Mouse (Mus musculus) stomach, embryonic 16.5 days (tissue): ENCODE data around the gene Ms4a18. TPM values are rescaled to one million over a fixed set of nuclear protein-coding genes. Genes with fewer than 3 reads are reported as not detected.
A peak's percentile ranks its signal among the peaks of the same experiment; 100 is the strongest.

Experiments used
- ATAC-seq: fragments of 200-750 bp; cut with Nextera tagmentation; 2 replicates; pipeline ENCODE4 v1.8.0; 2017; ENCODE audit warnings: moderate number of reproducible peaks, moderate TSS enrichment; ENCODE audit not compliant: insufficient read depth, low FRiP score
- H3K27ac ChIP-seq: fragments of 300-500 bp; sonication (generic); 2 replicates; pipeline ENCODE4 v1.5.1; 2014; ENCODE audit warnings: low read length
- H3K27me3 ChIP-seq: fragments of 300-500 bp; sonication (generic); 2 replicates; pipeline ENCODE4 v1.6.1; 2014; ENCODE audit warnings: low read length, control low read depth, mixed read lengths; ENCODE audit not compliant: control insufficient read depth, insufficient read depth
- H3K36me3 ChIP-seq: fragments of 300-500 bp; sonication (generic); 2 replicates; pipeline ENCODE4 v1.6.1; 2014; ENCODE audit warnings: low read length; ENCODE audit not compliant: control insufficient read depth, insufficient read depth
- H3K4me1 ChIP-seq: fragments of 300-500 bp; sonication (generic); 2 replicates; pipeline ENCODE4 v1.6.1; 2014; ENCODE audit warnings: low read length, control low read depth, mixed read lengths; ENCODE audit not compliant: control insufficient read depth, insufficient read depth
- H3K4me2 ChIP-seq: fragments of 300-500 bp; sonication (generic); 2 replicates; pipeline ENCODE4 v1.6.1; 2014; ENCODE audit warnings: low read depth, low read length, mixed read lengths
- H3K4me3 ChIP-seq: fragments of 300-500 bp; sonication (generic); replicated peaks from 2 replicates; pipeline ENCODE4 v1.5.1; 2014; ENCODE audit warnings: mild to moderate bottlenecking, low read length
- H3K9ac ChIP-seq: fragments of 300-500 bp; sonication (generic); 2 replicates; pipeline ENCODE4 v1.6.1; 2014; ENCODE audit warnings: low read length
- H3K9me3 ChIP-seq: fragments of 300-500 bp; sonication (generic); replicated peaks from 2 replicates; pipeline ENCODE4 v1.6.1; 2016; ENCODE audit warnings: low read length, control low read depth; ENCODE audit not compliant: control insufficient read depth
- WGBS: fragments of 180-500 bp; shearing (Covaris S2); extraction: QIAGEN DNeasy Blood & Tissue Kit; methylation state at CpG from one replicate; pipeline ENCODE4 v1.1.7; 2014; 5-methylcytosine and 5-hydroxymethylcytosine counted together
- polyA plus RNA-seq: library from polyadenylated mRNA; unstranded; fragments of >200 nt; fragmentation: Nextera tagmentation; extraction: Ambion mirVana; gene quantifications from 2 replicates; pipeline ENCODE4 v1.2.1, GENCODE M21; 2015

Ms4a18 gene
- polyA plus RNA-seq, 1 experiment from 2014 or later: 4.2 TPM

- no peaks in the 10 kb centered on the region for H3K36me3 ChIP-seq
- H3K9me3 ChIP-seq: no peaks in the 10 kb centered on the region
- H3K27ac ChIP-seq: no peak within 1 kb of the TSS
- H3K4me3 ChIP-seq: no peak within 1 kb of the TSS
- H3K9ac ChIP-seq: no peak within 1 kb of the TSS
- WGBS: 79% methylated on average over 7 of the region's 7 CpGs
- no peak within 1 kb of the TSS for H3K4me2 ChIP-seq
- no peaks in the 10 kb centered on the region for H3K4me1 ChIP-seq
- no peaks in the 10 kb centered on the region for H3K27me3 ChIP-seq
- ATAC-seq: no peak
These were observed 24.7 kb downstream of the Ms4a18 start, which contains the start of gene Ms4a15 for GRCm38 (mm10) chr19:10993150-10993549. Gene Ms4a15, minus strand, starts transcription at chr19:10993250.

- no peaks in the 10 kb centered on the region for H3K4me1 ChIP-seq
- no peaks in the 10 kb centered on the region for H3K9me3 ChIP-seq
- no peak overlapping the region for H3K27ac ChIP-seq
- no peaks in the 10 kb centered on the region for H3K27me3 ChIP-seq
- H3K9ac ChIP-seq: no peak overlapping the region
- ATAC-seq: no peak; the same call in 1 of the 2 replicates
- no peaks in the 10 kb centered on the region for H3K36me3 ChIP-seq
- H3K4me2 ChIP-seq: no peak overlapping the region
- no peak overlapping the region for H3K4me3 ChIP-seq
These were observed 25.9 kb downstream of the Ms4a18 start for GRCm38 (mm10) chr19:10991911-10992310.

DNA sequence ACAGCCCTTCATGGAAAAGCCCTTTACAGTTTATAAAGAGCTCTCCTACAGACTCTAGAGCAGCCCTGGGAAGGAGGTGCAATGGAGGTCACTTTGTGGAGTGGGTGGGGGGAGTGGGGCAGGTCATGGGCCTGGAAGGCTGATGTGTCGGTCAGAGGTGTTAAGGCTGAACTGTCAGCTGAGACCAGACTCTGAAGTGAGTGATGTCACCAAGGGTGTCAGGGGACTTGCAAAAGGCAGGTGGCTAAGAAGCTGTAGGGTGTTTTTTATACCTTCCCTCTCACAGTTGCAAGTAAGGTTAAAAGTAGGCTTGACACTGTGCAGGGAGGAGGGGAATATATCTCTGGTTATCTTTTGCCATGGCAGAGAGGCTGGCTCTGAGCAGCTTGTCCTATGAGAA lies 27.1 kb downstream of the Ms4a18 start:
- no peaks in the 10 kb centered on the region for H3K9me3 ChIP-seq
- no peaks in the 10 kb centered on the region for H3K36me3 ChIP-seq
- no peak overlapping the region for H3K4me2 ChIP-seq
- H3K27me3 ChIP-seq: no peaks in the 10 kb centered on the region
- H3K4me1 ChIP-seq: no peaks in the 10 kb centered on the region
- no peak overlapping the region for H3K9ac ChIP-seq
- no peak overlapping the region for H3K4me3 ChIP-seq
- 29% methylated on average over 1 of the region's 1 CpGs for WGBS
- no peak for ATAC-seq
- no peak overlapping the region for H3K27ac ChIP-seq

DNA sequence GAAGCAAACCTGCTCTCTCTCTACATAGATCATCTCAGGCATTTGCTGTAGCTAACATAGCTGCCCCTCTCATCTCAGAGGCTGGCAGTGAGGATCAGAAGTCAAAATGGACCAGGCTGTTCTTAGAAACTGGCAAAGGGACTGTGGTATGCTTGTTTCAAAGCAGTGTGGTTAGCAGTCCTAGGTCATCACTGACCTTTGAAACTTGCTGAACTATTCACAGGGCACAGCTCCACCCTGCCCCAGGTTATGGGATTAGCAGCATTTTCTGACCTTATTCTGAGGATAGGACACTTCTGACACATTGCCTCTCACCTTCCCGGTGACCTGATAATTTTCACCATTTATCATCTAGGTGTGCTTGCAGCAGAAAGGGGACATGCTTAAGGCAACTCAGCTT lies 29.3 kb downstream of the Ms4a18 start:
- Histone ChIP-seq H3K27ac (no peak overlapping the region), H3K4me1 (no peaks in the 10 kb centered on the region), H3K4me3 (no peak overlapping the region), H3K36me3 (no peaks in the 10 kb centered on the region), H3K9ac (no peak overlapping the region), H3K9me3 (no peaks in the 10 kb centered on the region), H3K27me3 (no peaks in the 10 kb centered on the region), H3K4me2 (no peak overlapping the region)
- ATAC-seq: no peak
- 78% methylated on average over 1 of the region's 1 CpGs for WGBS

DNA sequence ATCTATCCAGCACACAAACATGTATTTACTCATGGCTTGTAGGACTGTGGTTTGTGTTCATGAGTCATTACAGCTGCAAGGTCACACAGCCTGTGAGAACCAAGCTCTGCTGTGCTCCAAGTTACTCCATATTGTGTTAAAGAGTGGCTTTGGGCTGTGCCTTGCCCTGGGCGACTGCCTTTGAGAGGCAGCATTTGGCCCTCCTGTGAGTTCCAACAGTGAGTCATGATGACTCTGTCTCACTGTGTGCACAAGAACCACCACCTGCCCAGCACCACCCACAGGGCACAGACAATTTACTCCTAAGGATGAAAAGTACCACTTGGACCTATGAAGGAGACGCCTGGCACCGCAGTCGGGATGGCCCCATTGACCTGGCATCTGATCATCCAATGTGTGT lies 31.9 kb downstream of the Ms4a18 start:
- H3K36me3 ChIP-seq: no peaks in the 10 kb centered on the region
- no peak overlapping the region for H3K4me3 ChIP-seq
- H3K4me1 ChIP-seq: no peaks in the 10 kb centered on the region
- no peak overlapping the region for H3K4me2 ChIP-seq
- H3K27ac ChIP-seq: no peak overlapping the region
- H3K27me3 ChIP-seq: no peaks in the 10 kb centered on the region
- ATAC-seq: no peak
- H3K9me3 ChIP-seq: no peaks in the 10 kb centered on the region
- WGBS: 85% methylated on average over 4 of the region's 4 CpGs
- H3K9ac ChIP-seq: no peak overlapping the region

- 70% methylated on average over 13 of the region's 13 CpGs for WGBS
- Histone ChIP-seq H3K9ac (no peak overlapping the region), H3K4me3 (no peak overlapping the region), H3K27me3 (no peaks in the 10 kb centered on the region), H3K4me2 (no peak overlapping the region), H3K36me3 (no peaks in the 10 kb centered on the region), H3K4me1 (peaks cover 2% of the 10 kb centered on the region), H3K27ac (no peak overlapping the region), H3K9me3 (no peaks in the 10 kb centered on the region)
- no peak for ATAC-seq
These were observed 33.3 kb downstream of the Ms4a18 start for GRCm38 (mm10) chr19:10984551-10984950.

GRCm38 (mm10) chr19:10983146-10983545 lies 34.7 kb downstream of the Ms4a18 start:
- Histone ChIP-seq H3K9me3 (no peaks in the 10 kb centered on the region), H3K36me3 (no peaks in the 10 kb centered on the region), H3K9ac (no peak overlapping the region), H3K27me3 (no peaks in the 10 kb centered on the region), H3K4me2 (peak overlapping the region; percentile 23; the same call in 1 of the 2 replicates), H3K4me3 (no peak overlapping the region), H3K27ac (no peak overlapping the region), H3K4me1 (peaks cover 9% of the 10 kb centered on the region)
- 20% methylated on average over 14 of the region's 14 CpGs for WGBS
- ATAC-seq: no peak

DNA sequence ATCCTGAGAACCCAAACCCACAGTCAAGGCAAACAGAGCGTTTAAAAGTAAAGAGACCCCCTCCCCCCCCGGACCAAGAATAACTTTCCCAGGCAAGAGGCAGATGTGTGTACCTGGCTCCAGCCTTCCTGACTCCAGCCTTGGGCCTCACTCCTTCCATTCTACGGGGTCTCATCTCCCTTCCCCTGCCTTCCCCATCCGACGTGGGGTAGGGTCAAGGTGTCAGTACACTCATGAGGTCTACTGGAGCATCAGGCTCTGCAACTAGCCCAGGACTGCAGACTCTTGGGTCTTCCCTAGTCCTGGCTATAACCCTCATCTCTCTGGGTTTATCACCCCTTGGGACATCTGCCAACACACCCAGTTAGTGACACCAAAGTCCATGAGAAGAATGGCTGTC lies 37.6 kb downstream of the Ms4a18 start:
- no peak overlapping the region for H3K27ac ChIP-seq
- peaks cover 9% of the 10 kb centered on the region for H3K4me1 ChIP-seq
- peak overlapping the region; percentile 35; the same call in 1 of the 2 replicates for H3K4me2 ChIP-seq
- no peaks in the 10 kb centered on the region for H3K27me3 ChIP-seq
- 77% methylated on average over 5 of the region's 5 CpGs for WGBS
- no peak overlapping the region for H3K4me3 ChIP-seq
- H3K9me3 ChIP-seq: no peaks in the 10 kb centered on the region
- no peak for ATAC-seq
- no peak overlapping the region for H3K9ac ChIP-seq
- H3K36me3 ChIP-seq: no peaks in the 10 kb centered on the region

GRCm38 (mm10) chr19:10979184-10980168 lies 38.4 kb downstream of the Ms4a18 start:
- H3K27me3 ChIP-seq: no peaks in the 10 kb centered on the region
- no peak overlapping the region for H3K27ac ChIP-seq
- 14% methylated on average over 18 of the region's 18 CpGs for WGBS
- peaks cover 16% of the 10 kb centered on the region for H3K4me1 ChIP-seq
- H3K36me3 ChIP-seq: no peaks in the 10 kb centered on the region
- peak; percentile 29; the same call in 1 of the 2 replicates for ATAC-seq
- H3K4me2 ChIP-seq: peak overlapping the region; percentile 35
- no peak overlapping the region for H3K4me3 ChIP-seq
- peak overlapping the region; percentile 25 for H3K9ac ChIP-seq
- H3K9me3 ChIP-seq: no peaks in the 10 kb centered on the region
